Mouse (Mus musculus) macrophage (primary cell): ENCODE measurements around the gene Fam83e. TPM values are rescaled to one million over a fixed set of nuclear protein-coding genes. Genes with fewer than 3 reads are reported as not detected.

Source experiments
- H3K27ac ChIP-seq: fragments of 350-480 bp; formaldehyde crosslinking; 2 replicates; pipeline ENCODE4 v1.9.0; 2021
- H3K36me3 ChIP-seq: fragments of 350-480 bp; formaldehyde crosslinking; 2 replicates; pipeline ENCODE4 v1.9.0; 2021; ENCODE audit errors: inconsistent target
- H3K4me3 ChIP-seq: fragments of 350-480 bp; formaldehyde crosslinking; 2 replicates; pipeline ENCODE4 v1.9.0; 2021; ENCODE audit errors: inconsistent target
- H3K79me2 ChIP-seq: fragments of 350-480 bp; formaldehyde crosslinking; 2 replicates; pipeline ENCODE4 v1.9.0; 2021; ENCODE audit errors: inconsistent target
- WGBS: methylation state at CpG from one replicate; pipeline ENCODE4 v1.1.7; 2026; ENCODE audit warnings: inconsistent platforms; ENCODE audit not compliant: missing documents; 5-methylcytosine and 5-hydroxymethylcytosine counted together
- polyA plus RNA-seq: library from polyadenylated mRNA; stranded (reverse); fragments of 250-400 nt; gene quantifications from 3 replicates; pipeline ENCODE4 v1.2.4, GENCODE M21; 2018; ENCODE audit warnings: inconsistent platforms

Gene Fam83e
- polyA plus RNA-seq, 1 experiment from 2014 or later, result not detected

- no peaks in the 10 kb centered on the region for H3K79me2 ChIP-seq
- H3K36me3 ChIP-seq, result no peaks in the 10 kb centered on the region
- 97% methylated on average over 10 of the region's 10 CpGs for WGBS
- no peak overlapping the region for H3K27ac ChIP-seq
- no peak overlapping the region for H3K4me3 ChIP-seq
These were observed 5.4 kb downstream of the Fam83e start for GRCm38 (mm10) chr7:45726419-45726818.

- Histone ChIP-seq H3K27ac (no peak overlapping the region), H3K4me3 (no peak overlapping the region), H3K79me2 (no peaks in the 10 kb centered on the region), H3K36me3 (no peaks in the 10 kb centered on the region)
- 77% methylated on average over 3 of the region's 3 CpGs for WGBS
These were observed 6.6 kb downstream of the Fam83e start for GRCm38 (mm10) chr7:45727625-45728024.

GRCm38 (mm10) chr7:45730727-45731431 lies 9.9 kb downstream of the Fam83e start:
- Histone ChIP-seq H3K4me3 (no peak overlapping the region), H3K36me3 (no peaks in the 10 kb centered on the region), H3K27ac (no peak overlapping the region), H3K79me2 (no peaks in the 10 kb centered on the region)
- 56% methylated on average over 16 of the region's 16 CpGs for WGBS

GRCm38 (mm10) chr7:45733477-45733876 lies 12.5 kb downstream of the Fam83e start:
- Histone ChIP-seq H3K79me2 (no peaks in the 10 kb centered on the region), H3K27ac (no peak overlapping the region), H3K4me3 (no peak overlapping the region), H3K36me3 (no peaks in the 10 kb centered on the region)
- 59% methylated on average over 5 of the region's 5 CpGs for WGBS

- H3K36me3 ChIP-seq, result no peaks in the 10 kb centered on the region
- H3K4me3 ChIP-seq, result no peak overlapping the region
- 8% methylated on average over 9 of the region's 9 CpGs for WGBS
- H3K27ac ChIP-seq, result no peak overlapping the region
- no peaks in the 10 kb centered on the region for H3K79me2 ChIP-seq
These were observed 18.3 kb downstream of the Fam83e start for GRCm38 (mm10) chr7:45739162-45739763.

- H3K36me3 ChIP-seq, result no peaks in the 10 kb centered on the region
- 66% methylated on average over 7 of the region's 10 CpGs for WGBS
- no peak overlapping the region for H3K27ac ChIP-seq
- no peak overlapping the region for H3K4me3 ChIP-seq
- H3K79me2 ChIP-seq, result no peaks in the 10 kb centered on the region
These were observed 18.8 kb downstream of the Fam83e start for GRCm38 (mm10) chr7:45739820-45740219.

GRCm38 (mm10) chr7:45741308-45741707 lies 20.3 kb downstream of the Fam83e start:
- Histone ChIP-seq H3K4me3 (peak overlapping the region; percentile 49; the same call in 1 of the 2 replicates), H3K36me3 (no peaks in the 10 kb centered on the region), H3K27ac (peak overlapping the region; percentile 65), H3K79me2 (no peaks in the 10 kb centered on the region)
- 14% methylated on average over 10 of the region's 12 CpGs for WGBS

- H3K36me3 ChIP-seq, result no peaks in the 10 kb centered on the region
- H3K27ac ChIP-seq, result peak overlapping the region; percentile 65
- WGBS, result 21% methylated on average over 11 of the region's 11 CpGs
- no peaks in the 10 kb centered on the region for H3K79me2 ChIP-seq
- H3K4me3 ChIP-seq, result peak overlapping the region; percentile 49
These were observed 20.8 kb downstream of the Fam83e start for GRCm38 (mm10) chr7:45741777-45742176.

- peak overlapping the region; percentile 65 for H3K27ac ChIP-seq
- WGBS, result 11% methylated on average over 19 of the region's 19 CpGs
- H3K36me3 ChIP-seq, result no peaks in the 10 kb centered on the region
- H3K79me2 ChIP-seq, result no peaks in the 10 kb centered on the region
- peak overlapping the region; percentile 49 for H3K4me3 ChIP-seq
These were observed 21.3 kb downstream of the Fam83e start for GRCm38 (mm10) chr7:45742338-45742737.

- H3K79me2 ChIP-seq, result no peaks in the 10 kb centered on the region
- no peak overlapping the region for H3K4me3 ChIP-seq
- H3K27ac ChIP-seq, result no peak overlapping the region
- WGBS, result 33% methylated on average over 2 of the region's 2 CpGs
- H3K36me3 ChIP-seq, result no peaks in the 10 kb centered on the region
These were observed 23.4 kb downstream of the Fam83e start for GRCm38 (mm10) chr7:45744387-45744786.

- Histone ChIP-seq H3K36me3 (no peaks in the 10 kb centered on the region), H3K27ac (no peak overlapping the region), H3K4me3 (no peak overlapping the region), H3K79me2 (no peaks in the 10 kb centered on the region)
- 91% methylated on average over 6 of the region's 6 CpGs for WGBS
These were observed 25.5 kb downstream of the Fam83e start for GRCm38 (mm10) chr7:45746518-45746917.

- Histone ChIP-seq H3K4me3 (no peak overlapping the region), H3K36me3 (no peaks in the 10 kb centered on the region), H3K79me2 (no peaks in the 10 kb centered on the region), H3K27ac (no peak overlapping the region)
- WGBS, result 98% methylated on average over 5 of the region's 5 CpGs
These were observed 26.4 kb downstream of the Fam83e start for GRCm38 (mm10) chr7:45747450-45747849.

GRCm38 (mm10) chr7:45748110-45748509 lies 27.1 kb downstream of the Fam83e start:
- Histone ChIP-seq H3K79me2 (no peaks in the 10 kb centered on the region), H3K27ac (no peak overlapping the region), H3K36me3 (no peaks in the 10 kb centered on the region), H3K4me3 (no peak overlapping the region)
- WGBS, result 62% methylated on average over 7 of the region's 7 CpGs

GRCm38 (mm10) chr7:45749401-45749800 lies 28.4 kb downstream of the Fam83e start:
- no peaks in the 10 kb centered on the region for H3K36me3 ChIP-seq
- WGBS, result 41% methylated on average over 10 of the region's 10 CpGs

GRCm38 (mm10) chr7:45750162-45750561 lies 29.1 kb downstream of the Fam83e start:
- Histone ChIP-seq H3K27ac (no peak overlapping the region), H3K4me3 (no peak overlapping the region), H3K79me2 (no peaks in the 10 kb centered on the region), H3K36me3 (no peaks in the 10 kb centered on the region)
- WGBS, result 95% methylated on average over 9 of the region's 9 CpGs

More at GRCm38 (mm10) chr7:45749401-45749800, 28.4 kb downstream of the Fam83e start:
- Histone ChIP-seq H3K79me2 (no peaks in the 10 kb centered on the region), H3K27ac (no peak overlapping the region), H3K4me3 (no peak overlapping the region)
